Mouse (Mus musculus): ENCODE results near the gene Cdkl3. TPM values are rescaled to one million over a fixed set of nuclear protein-coding genes. Genes with fewer than 3 reads are reported as not detected.
A peak's percentile ranks its signal among the peaks of the same experiment; 100 is the strongest.
"Not testable (repeated sequence)": the region's sequence is repeated elsewhere in the genome, so short reads cannot be mapped to it uniquely, and the experiment has no call there.

Cdkl3 gene
- total RNA-seq, 2 experiments from 2014 or later = 7.9 to 10.2 TPM

DNA sequence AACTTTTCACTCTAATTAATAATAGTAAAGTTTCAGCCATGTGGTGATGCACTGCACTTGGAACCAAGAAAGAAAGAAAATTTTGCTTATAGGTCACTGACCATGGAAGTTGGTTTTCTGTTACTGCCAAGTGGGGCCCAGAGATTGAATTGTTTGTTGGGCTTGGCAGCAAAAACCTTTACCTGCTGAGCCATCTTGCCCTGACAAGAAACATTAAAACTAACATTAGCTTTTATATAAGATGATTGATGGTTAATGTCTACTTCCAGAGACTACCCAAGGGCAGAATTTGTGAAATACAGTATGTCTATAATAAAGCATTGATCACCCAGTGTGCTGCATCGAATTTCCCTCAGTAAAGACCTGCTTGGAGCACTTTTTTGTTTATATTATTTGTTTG, 102.4 kb downstream of the Cdkl3 start:
- no peak for DNase-seq
- intact Hi-C loops (cut with DNase I) = no loop called here

DNA sequence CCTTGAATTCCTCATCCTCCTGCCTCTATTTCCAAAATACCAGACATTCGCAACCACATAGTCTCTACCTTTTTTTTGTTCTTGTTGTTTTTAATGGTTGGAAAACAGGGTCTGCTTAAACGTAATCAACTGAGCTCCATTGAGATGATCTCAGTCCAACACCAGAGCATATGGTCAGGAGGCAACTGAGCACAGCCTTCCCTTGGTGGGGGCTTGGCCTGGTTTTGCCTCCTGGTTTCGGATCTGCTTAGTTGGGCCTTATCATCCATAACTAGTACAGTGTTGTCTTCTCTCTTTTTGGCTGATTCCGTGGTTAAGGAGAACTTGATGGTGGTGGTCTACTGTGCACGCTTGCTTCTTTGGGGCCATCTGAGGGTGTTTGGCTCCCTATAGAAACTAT, 104.8 kb downstream of the Cdkl3 start:
- intact Hi-C loops (cut with DNase I) = no loop called here
- no peak for DNase-seq

DNA sequence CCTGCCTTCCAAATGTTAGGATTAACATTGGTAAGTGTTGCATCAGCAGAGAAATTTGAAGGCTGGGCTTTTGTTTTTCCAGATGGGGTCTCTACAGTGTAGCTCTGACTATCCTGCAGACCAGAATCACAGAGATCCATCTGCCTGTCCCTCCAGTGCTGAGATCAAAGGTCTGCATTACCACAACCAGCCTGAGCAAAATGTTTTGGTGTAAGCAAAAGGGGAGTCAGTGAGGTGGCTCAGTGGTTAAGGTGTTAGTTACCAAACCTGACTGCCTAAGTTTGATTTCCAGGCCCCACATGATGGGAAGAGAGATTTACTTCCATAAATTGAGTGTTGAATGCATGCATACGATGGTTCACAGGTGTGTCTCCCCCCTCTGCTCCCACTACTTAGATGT, 105.4 kb downstream of the Cdkl3 start:
- DNase-seq = no peak
- intact Hi-C loops (cut with DNase I) = no loop called here

DNA sequence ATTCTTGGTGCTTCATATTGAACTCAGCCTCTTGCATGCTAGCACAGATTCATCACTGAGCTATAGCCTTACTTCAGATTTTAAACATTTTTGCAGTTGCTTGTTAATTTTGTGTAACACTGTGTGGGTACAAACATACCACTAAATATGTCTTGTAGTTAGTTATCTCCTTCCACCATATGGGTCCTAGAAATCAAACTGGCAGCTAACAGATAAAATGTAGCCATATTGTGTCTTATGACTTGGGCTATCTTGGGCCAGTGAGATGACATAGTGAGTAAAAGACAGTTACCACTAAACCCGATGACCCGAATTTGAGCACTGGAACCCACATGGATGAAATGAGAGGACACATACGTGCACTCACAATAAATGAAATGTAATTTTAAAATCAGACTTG, 111.5 kb downstream of the Cdkl3 start:
- no peak for DNase-seq
- intact Hi-C loops (cut with DNase I) = no loop called here

DNA sequence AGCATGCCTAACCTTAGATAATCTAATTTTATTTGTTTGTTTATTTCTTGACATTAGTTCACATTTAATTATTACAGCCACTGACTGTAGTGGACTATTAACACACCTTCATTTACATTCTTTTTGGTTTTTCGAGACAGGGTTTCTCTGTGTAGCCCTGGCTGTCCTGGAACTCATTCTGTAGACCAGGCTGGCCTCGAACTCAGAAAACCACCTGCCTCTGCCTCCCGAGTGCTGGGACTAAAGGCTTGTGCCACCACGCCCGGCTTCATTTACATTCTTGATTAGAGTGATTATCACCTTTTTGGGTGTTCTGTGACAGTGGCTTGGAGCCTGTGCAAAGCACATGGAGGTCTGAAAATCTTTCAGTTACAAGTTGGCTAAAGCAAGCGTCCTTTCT, 112.1 kb downstream of the Cdkl3 start:
- not testable (repeated sequence) for DNase-seq

DNA sequence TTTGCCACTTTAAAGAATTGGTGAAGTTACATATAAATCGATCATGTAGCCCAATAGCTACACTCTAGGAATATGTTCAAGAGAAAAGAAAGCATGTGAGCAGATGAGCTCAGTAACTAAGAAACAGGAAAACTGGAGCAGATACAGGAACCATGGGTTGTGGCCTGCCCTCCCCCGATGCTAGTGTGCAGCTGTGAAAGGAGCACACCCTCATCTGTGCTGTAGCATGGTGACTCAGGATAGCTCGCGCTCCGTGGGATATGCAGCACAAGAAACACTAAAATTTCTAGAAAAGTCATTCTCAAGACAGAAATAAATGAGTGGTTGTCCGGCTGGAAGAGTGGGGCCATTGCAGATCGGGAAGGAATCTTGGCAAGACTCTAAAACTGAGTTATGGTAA, 113.1 kb downstream of the Cdkl3 start:
- intact Hi-C loops (cut with DNase I) = no loop called here

More for the DNA sequence above, 112.1 kb downstream of the Cdkl3 start:
- intact Hi-C loops (cut with DNase I) = not testable (repeated sequence)

DNA sequence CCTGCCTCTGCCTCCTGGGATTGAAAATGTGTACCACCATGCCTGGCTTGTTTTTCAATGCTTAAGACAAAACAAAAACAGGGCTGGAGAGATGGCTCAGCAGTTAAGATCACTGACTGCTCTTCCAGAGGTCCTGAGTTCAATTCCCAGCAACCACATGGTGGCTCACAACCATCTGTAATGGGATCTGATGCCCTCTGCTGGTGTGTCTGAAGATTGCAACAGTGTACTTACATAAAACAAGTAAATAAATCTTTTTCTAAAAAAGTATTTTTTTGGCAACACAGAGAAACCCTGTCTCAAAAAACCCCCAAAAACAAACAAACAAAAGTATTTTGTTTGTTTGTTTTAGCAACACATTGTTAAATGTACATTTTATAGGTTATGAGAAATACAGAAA, 116.4 kb downstream of the Cdkl3 start:
- intact Hi-C loops (cut with DNase I) = not testable (repeated sequence)

More for the DNA sequence above, 113.1 kb downstream of the Cdkl3 start:
- no peak for DNase-seq

DNA sequence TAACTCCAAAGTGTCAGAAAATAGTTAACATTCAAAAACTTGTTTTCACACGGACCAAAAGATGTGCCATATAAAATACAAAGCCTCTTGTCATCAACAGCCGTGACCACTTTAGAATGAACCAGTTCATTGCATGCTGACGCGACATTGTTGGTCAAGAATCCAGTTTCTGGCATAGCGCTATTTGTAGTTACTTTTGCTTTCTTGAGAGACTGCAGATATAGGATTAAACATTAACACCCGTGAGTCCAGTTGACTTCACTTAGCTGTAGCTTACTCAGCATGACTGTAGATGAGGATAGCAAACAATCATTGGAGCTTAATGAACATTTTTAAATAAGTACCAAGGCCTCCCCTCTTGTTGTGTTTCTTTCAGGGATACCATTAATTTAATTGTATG, 118.0 kb downstream of the Cdkl3 start:
- DNase-seq = no peak
- intact Hi-C loops (cut with DNase I) = no loop called here

More for the DNA sequence above, 116.4 kb downstream of the Cdkl3 start:
- not testable (repeated sequence) for DNase-seq

DNA sequence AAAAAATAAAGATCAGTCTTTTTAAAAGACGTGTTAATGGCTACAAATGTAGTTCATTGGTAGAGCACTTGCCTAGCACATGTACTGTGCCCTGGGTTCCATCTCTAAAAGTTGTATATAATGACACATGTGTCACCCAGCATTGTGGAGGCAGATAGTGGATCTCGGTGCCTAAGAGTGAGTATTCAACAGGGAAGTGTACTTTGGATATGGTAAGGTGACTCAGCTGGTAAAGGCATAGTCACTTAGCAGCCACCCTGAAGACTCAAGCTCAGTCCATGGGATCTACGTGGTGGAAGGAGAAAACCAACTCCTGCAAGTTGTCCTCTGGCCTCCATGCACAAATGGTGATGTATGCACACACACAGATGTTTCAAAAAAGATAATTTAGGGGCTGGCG, 120.4 kb downstream of the Cdkl3 start:
- DNase-seq = no peak
- intact Hi-C loops (cut with DNase I) = no loop called here

DNA sequence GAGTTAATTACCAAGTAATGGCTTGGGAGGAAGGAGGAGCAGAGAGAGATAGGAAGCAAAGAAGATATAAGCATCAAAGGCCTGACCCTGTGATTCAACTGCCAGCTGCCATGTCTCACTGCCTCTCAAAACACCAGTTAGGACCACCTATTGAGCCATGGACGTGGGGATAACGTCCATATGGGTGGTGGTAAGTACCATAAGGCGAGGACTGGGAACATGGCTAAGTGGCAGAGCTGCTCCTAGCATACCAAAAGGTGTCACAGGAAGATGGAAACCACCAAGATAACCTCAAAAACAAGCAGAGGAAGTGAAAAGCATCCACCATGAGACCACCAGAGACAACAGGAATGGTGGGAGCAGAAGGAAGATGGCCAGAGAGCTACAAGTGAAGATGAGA, 123.1 kb downstream of the Cdkl3 start:
- intact Hi-C loops (cut with DNase I) = no loop called here
- no peak for DNase-seq

DNA sequence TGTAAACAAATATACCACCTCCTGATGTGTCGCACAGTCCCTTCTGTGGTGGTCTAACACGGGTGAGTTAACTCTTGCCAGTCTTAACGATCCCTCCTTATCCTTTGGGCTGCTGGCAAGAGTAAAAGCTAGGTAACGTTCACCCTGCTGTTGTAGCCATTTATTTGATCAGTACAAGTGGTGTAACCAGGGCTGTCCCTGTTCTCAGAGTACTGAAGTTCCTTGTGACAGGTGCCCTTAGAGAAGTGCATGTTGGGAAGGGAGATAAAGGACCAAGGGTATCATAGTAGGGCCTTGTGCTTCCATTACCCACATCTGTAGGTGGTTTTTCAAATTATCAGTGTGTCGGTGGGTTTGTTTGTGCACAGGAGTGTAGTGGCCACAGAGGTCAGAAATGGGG, 123.7 kb downstream of the Cdkl3 start:
- intact Hi-C loops (cut with DNase I) = no loop called here
- DNase-seq = no peak

DNA sequence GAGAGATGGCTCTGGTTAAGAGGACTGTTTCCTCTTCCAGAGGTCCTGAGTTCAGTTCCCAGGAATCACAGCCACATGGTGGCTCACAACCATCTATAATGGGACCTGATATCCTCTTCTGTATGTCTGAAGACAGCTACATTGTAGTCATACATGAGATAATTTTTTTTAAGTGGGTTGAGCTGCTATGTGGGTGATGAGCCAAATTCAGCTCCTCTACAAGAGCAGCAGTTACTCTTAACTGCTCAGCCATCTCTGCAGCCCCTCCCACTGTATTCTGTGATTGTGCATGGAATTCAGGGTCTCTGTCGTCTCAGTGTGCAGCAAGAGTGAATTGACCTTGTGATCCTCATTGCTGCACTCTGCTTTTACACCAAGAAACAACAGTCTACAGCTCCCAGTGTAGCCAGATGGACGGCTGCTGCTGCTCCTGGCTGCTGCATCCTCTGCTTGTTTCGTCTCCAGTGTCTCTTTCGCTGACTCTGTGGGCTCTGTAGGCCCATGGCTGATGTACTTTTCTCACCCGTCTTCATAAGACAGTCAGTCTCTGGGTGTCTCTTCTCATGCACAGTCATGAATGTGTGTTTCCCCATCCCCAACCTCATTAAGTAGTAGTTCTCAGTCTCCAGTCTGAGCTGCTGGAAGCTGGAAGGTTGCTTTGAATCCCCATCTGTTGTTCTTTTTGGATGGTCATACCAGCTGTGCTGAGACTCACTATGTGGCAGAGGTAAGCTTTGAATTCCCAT, 124.5 kb downstream of the Cdkl3 start:
- no peak for DNase-seq
- intact Hi-C loops (cut with DNase I) = no loop called here

DNA sequence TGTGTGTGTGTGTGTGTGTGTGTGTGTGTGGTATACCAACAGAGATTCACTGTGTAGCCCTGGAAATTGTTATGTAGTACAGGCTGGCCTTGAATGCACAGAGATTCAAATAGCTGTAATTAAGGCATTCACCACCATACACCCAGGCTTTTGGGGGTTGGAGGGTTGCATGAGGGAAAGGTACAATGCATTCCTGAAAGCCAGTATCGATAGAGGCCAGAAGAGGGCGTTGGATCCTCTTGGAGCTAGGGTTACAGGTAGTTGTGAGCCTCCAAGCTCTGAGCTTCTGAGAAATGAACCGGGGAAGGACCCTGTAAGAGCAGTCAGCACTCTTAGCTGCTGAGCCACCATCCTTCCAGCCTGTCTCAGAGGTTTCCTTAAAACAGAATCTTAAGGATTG, 125.2 kb downstream of the Cdkl3 start:
- peak in 1 of 2 experiments; percentile 27 for DNase-seq
- intact Hi-C loops (cut with DNase I) = no loop called here

DNA sequence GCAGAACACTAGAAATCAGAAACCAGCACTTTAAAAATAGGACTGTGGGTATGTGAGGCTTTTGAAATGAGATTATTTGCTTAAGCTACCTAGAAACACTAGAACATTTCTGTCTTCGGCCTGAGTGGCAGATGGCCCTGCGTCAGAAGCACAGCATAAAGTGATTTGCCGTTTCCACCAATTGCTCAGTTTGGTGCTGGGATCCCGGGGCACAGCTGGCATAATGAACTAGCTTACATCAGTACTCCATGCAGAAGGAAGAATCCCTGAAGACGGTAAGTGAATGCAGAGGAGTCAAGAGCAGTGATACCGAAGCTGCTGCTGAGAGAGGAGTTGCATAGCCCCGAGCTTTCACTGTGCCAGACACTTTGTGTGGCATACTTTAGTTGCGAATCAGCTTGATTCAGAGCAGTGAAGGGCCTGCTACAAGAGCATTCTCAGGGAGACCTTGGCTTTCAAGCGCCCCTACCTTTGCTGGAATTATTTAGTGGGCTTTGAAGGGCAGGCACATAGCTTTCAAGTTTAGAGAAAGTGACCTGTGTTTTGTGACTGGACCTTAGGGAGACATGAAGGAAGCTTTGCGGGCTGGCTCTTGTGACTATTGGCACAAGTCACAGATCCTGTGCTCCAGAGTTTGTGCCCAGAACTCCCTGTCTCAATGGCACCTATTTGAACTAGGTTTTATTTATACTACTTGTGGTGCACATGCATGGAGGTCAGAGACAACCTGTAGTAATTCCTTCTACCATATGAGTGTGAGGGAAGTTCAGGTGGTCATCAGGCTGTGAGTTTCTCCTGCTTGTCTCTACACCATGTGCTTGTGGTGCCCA, 125.8 kb downstream of the Cdkl3 start:
- intact Hi-C loops (cut with DNase I) = no loop called here
- peak; percentile 39 to 44 for DNase-seq

DNA sequence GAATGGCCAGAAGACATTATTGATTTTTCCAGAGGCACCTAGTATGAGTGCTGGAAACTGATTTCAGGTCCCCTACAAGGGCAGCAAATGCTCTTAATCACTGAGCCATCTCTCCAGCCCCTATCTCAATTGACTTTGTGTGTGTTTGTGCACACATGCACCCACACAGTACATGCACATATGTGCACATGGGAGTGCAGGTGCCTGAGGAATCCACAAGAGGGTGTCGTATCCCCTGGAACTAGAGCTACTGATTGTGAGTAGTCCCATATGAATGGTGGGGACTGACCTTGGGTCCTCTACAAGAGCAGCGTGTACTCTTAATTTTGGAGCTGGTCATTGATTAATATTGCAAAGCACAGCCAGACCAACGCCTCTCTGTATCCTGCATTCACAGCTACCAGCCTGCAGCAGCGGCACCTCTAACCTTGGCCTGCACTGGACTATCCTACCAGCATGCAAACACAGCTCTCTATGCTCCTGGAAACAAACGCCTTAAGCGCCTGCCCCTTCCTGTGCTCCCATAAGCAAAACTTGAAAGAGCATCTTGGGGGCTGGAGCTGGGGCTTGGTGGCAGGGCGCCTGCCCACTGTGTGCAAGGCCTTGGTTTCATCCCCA, 126.5 kb downstream of the Cdkl3 start:
- DNase-seq = no peak
- intact Hi-C loops (cut with DNase I) = no loop called here

Small RNAs within 50 kb of the gene (microRNA-seq; reads per million reads assigned to microRNA genes)
- gene Gm24157 (0 reads per million in 2 experiments), gene Mir3061 (7.1 to 10.8 reads per million in 2 experiments)

Other genes with a start within 250 kb of the Cdkl3 start
- 10 to 100 TPM; 22.4 to 22.8 TPM for gene Sec24a, start 240.6 kb upstream of the Cdkl3 start, total RNA-seq (2021)
- gene Sar1b, start 240.5 kb upstream of the Cdkl3 start, total RNA-seq (2021) = 10 to 100 TPM; 94.0 to 96.2 TPM
- gene Jade2, start 146.6 kb upstream of the Cdkl3 start, total RNA-seq (2021) = 1 to 10 TPM; 3.5 to 6.6 TPM
- gene Cdkn2aipnl, start 36.6 kb upstream of the Cdkl3 start, total RNA-seq (2021) = 10 to 100 TPM; 20.3 to 21.0 TPM
- gene Ube2b, start 3.5 kb upstream of the Cdkl3 start, total RNA-seq (2021) = 100 to 1,000 TPM; 188 to 192 TPM
- 10 to 100 TPM; 74.3 to 75.9 TPM for gene Ppp2ca, start 94.5 kb downstream of the Cdkl3 start, total RNA-seq (2021)
- gene Olfr1373, start 141.3 kb downstream of the Cdkl3 start, total RNA-seq (2021) = not detected
- gene Olfr1371, start 209.8 kb downstream of the Cdkl3 start, total RNA-seq (2021) = not detected
- gene Skp1a, start 227.8 kb downstream of the Cdkl3 start, total RNA-seq (2021) = 100 to 1,000 TPM; 239 to 266 TPM